Mouse (Mus musculus): Measurements from ENCODE around the gene Pla2g2d. TPM values are rescaled to one million over a fixed set of nuclear protein-coding genes. Genes with fewer than 3 reads are reported as not detected.

Pla2g2d gene
- total RNA-seq (2014; rRNA removed; ENCODE audit: low replicate concordance) (not detected in 2 replicates), polyA plus RNA-seq (2015; fragmentation: Nextera tagmentation; extraction: Ambion mirVana) (not detected in 2 replicates)

DNA sequence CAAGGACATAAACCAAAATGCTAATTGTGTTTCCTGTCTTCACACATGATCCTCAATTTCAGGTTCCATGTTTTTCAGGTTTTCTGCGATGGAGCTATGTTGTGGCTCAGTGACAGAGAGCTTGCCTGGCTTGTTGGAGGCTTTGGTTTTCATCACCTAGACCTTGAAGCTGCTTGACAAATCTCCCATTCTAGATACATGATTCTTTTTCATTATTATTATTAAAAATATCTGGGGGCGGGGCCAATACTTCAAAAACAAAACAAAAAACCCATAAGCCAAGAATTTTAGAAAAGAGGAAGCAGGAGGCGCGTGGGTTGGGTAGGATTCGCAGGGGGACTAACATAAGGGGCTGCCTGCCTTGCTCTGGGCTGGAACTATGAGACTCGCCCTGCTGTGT is at the start of gene Pla2g2d:
TSS of gene Pla2g2d (plus strand) at position 301 of the 400 bp plus-strand sequence.
- Histone ChIP-seq H3K4me3 (ENCODE audit: low read depth, low read length) (no peak within 1 kb of the TSS), H3K27me3 (ENCODE audit: control insufficient read depth, insufficient read depth, low read length) (peaks cover 23% of the 10 kb centered on the region), H3K4me1 (ENCODE audit: control insufficient read depth, insufficient read depth) (no peaks in the 10 kb centered on the region), H3K4me2 (ENCODE audit: low read depth, low read length) (no peak within 1 kb of the TSS), H3K36me3 (replicated peaks; ENCODE audit: control insufficient read depth, insufficient read depth, low read length) (no peaks in the 10 kb centered on the region), H3K27ac (ENCODE audit: low read depth) (no peak within 1 kb of the TSS), H3K9me3 (replicated peaks; ENCODE audit: control insufficient read depth, low read length) (no peaks in the 10 kb centered on the region), H3K9ac (replicated peaks; ENCODE audit: low read depth, low read length) (no peak within 1 kb of the TSS)
- no peak for DNase-seq (ENCODE audit: low spot score)
- ATAC-seq (ENCODE audit: insufficient read depth, low read depth): no peak
- WGBS: 73% methylated on average over 6 of the region's 6 CpGs
- no peak for TF ChIP-seq EP300 (IDR thresholded peaks at IDR 0.05; ENCODE audit: low read depth)
- TF ChIP-seq CTCF (IDR thresholded peaks at IDR 0.05; ENCODE audit: low read depth): no peak

GRCm38 (mm10) chr4:138725751-138726150 is 49.8 kb upstream of the Pla2g2d start:
- H3K36me3 ChIP-seq (replicated peaks; ENCODE audit: control insufficient read depth, insufficient read depth, low read length): no peaks in the 10 kb centered on the region

GRCm38 (mm10) chr4:138729018-138729703 is 46.4 kb upstream of the Pla2g2d start:
- Histone ChIP-seq H3K9ac (replicated peaks; ENCODE audit: low read depth, low read length) (no peak overlapping the region), H3K4me1 (ENCODE audit: control insufficient read depth, insufficient read depth) (peaks cover 15% of the 10 kb centered on the region), H3K4me2 (ENCODE audit: low read depth, low read length) (no peak overlapping the region), H3K4me3 (ENCODE audit: low read depth, low read length) (no peak overlapping the region), H3K27ac (ENCODE audit: low read depth) (no peak overlapping the region), H3K27me3 (ENCODE audit: control insufficient read depth, insufficient read depth, low read length) (peaks cover 9% of the 10 kb centered on the region; the same call in 1 of the 2 replicates), H3K9me3 (replicated peaks; ENCODE audit: control insufficient read depth, low read length) (no peaks in the 10 kb centered on the region), H3K36me3 (replicated peaks; ENCODE audit: control insufficient read depth, insufficient read depth, low read length) (no peaks in the 10 kb centered on the region)
- TF ChIP-seq EP300 (IDR thresholded peaks at IDR 0.05; ENCODE audit: low read depth) (no peak), CTCF (IDR thresholded peaks at IDR 0.05; ENCODE audit: low read depth) (no peak)
- 34% methylated on average over 9 of the region's 9 CpGs for WGBS
- DNase-seq (ENCODE audit: low spot score) (peak; percentile 6), ATAC-seq (ENCODE audit: insufficient read depth, low read depth) (no peak)

More at GRCm38 (mm10) chr4:138725751-138726150, 49.8 kb upstream of the Pla2g2d start:
- DNase-seq (ENCODE audit: low spot score): no peak
- H3K4me3 ChIP-seq (ENCODE audit: low read depth, low read length): no peak overlapping the region
- peak overlapping the region; percentile 57 for H3K27ac ChIP-seq (ENCODE audit: low read depth)
- no peak for TF ChIP-seq CTCF (IDR thresholded peaks at IDR 0.05; ENCODE audit: low read depth)
- no peak for TF ChIP-seq EP300 (IDR thresholded peaks at IDR 0.05; ENCODE audit: low read depth)
- H3K4me1 ChIP-seq (ENCODE audit: control insufficient read depth, insufficient read depth): peaks cover 28% of the 10 kb centered on the region
- no peak for ATAC-seq (ENCODE audit: insufficient read depth, low read depth)
- H3K9me3 ChIP-seq (replicated peaks; ENCODE audit: control insufficient read depth, low read length): no peaks in the 10 kb centered on the region
- WGBS: 64% methylated on average over 5 of the region's 5 CpGs
- H3K27me3 ChIP-seq (ENCODE audit: control insufficient read depth, insufficient read depth, low read length): peaks cover 7% of the 10 kb centered on the region; the same call in 1 of the 2 replicates
- no peak overlapping the region for H3K4me2 ChIP-seq (ENCODE audit: low read depth, low read length)
- H3K9ac ChIP-seq (replicated peaks; ENCODE audit: low read depth, low read length): no peak overlapping the region

DNA sequence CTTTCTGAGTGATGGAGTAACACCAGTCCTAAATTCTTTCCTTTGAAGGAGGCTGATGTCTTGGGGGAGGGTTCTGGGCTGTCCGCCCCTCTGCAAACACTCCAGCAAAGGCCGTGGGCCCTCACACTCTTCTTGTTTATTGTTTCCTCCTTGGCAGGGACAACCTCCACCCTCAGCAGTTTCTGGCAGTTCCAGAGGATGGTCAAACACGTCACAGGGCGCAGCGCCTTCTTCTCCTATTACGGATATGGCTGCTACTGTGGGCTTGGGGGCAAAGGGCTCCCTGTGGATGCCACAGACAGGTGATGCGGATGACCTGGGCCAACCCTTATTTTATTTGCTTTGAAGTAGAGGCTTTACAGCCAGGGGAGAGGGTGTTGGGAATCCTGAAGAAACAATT is 41.4 kb upstream of the Pla2g2d start:
- 71% methylated on average over 7 of the region's 7 CpGs for WGBS
- Histone ChIP-seq H3K27ac (ENCODE audit: low read depth) (no peak overlapping the region), H3K4me2 (ENCODE audit: low read depth, low read length) (no peak overlapping the region), H3K36me3 (replicated peaks; ENCODE audit: control insufficient read depth, insufficient read depth, low read length) (no peaks in the 10 kb centered on the region), H3K9ac (replicated peaks; ENCODE audit: low read depth, low read length) (no peak overlapping the region), H3K9me3 (replicated peaks; ENCODE audit: control insufficient read depth, low read length) (no peaks in the 10 kb centered on the region), H3K4me1 (ENCODE audit: control insufficient read depth, insufficient read depth) (no peaks in the 10 kb centered on the region), H3K27me3 (ENCODE audit: control insufficient read depth, insufficient read depth, low read length) (peaks cover 9% of the 10 kb centered on the region; the same call in 1 of the 2 replicates), H3K4me3 (ENCODE audit: low read depth, low read length) (no peak overlapping the region)
- DNase-seq (ENCODE audit: low spot score) (no peak), ATAC-seq (ENCODE audit: insufficient read depth, low read depth) (no peak)
- no peak for TF ChIP-seq CTCF (IDR thresholded peaks at IDR 0.05; ENCODE audit: low read depth)
- TF ChIP-seq EP300 (IDR thresholded peaks at IDR 0.05; ENCODE audit: low read depth): no peak

DNA sequence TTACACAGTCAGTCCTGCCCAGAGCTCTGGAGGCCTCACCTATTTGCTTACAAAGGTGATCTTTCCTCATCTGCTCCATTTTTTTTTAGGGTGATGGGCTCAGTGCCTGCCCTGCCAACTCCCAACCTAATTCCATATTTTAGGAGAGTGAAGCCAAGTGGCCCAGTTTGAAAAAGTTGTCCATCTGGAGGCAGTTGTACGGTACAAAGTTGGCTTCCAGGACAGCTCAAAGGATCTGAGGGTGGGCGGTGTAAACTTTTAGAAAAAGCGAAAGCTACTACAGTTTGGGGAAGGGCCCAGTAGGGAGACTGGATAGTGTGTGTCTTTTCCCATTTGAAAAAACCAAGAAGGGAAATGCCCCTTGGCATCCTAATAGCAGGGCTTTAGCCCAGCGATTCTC is 40.7 kb upstream of the Pla2g2d start:
- no peak for TF ChIP-seq EP300 (IDR thresholded peaks at IDR 0.05; ENCODE audit: low read depth)
- TF ChIP-seq CTCF (IDR thresholded peaks at IDR 0.05; ENCODE audit: low read depth): no peak
- WGBS: 91% methylated on average over 4 of the region's 4 CpGs
- no peak for DNase-seq (ENCODE audit: low spot score)

More for the DNA sequence above, 40.7 kb upstream of the Pla2g2d start:
- H3K4me1 ChIP-seq (ENCODE audit: control insufficient read depth, insufficient read depth): no peaks in the 10 kb centered on the region
- ATAC-seq (ENCODE audit: insufficient read depth, low read depth): no peak
- H3K4me2 ChIP-seq (ENCODE audit: low read depth, low read length): no peak overlapping the region
- H3K36me3 ChIP-seq (replicated peaks; ENCODE audit: control insufficient read depth, insufficient read depth, low read length): no peaks in the 10 kb centered on the region
- no peaks in the 10 kb centered on the region for H3K9me3 ChIP-seq (replicated peaks; ENCODE audit: control insufficient read depth, low read length)
- H3K27me3 ChIP-seq (ENCODE audit: control insufficient read depth, insufficient read depth, low read length): peaks cover 9% of the 10 kb centered on the region; the same call in 1 of the 2 replicates
- H3K4me3 ChIP-seq (ENCODE audit: low read depth, low read length): no peak overlapping the region
- no peak overlapping the region for H3K27ac ChIP-seq (ENCODE audit: low read depth)
- no peak overlapping the region for H3K9ac ChIP-seq (replicated peaks; ENCODE audit: low read depth, low read length)
